Mouse (Mus musculus) heart, embryonic 11.5 days (tissue): ENCODE measurements around the gene Hps1. TPM values are rescaled to one million over a fixed set of nuclear protein-coding genes. Genes with fewer than 3 reads are reported as not detected.

Source experiments
- ATAC-seq: fragments of 200-750 bp; cut with Nextera tagmentation; replicated peaks from 2 replicates; pipeline ENCODE4 v1.8.0; 2017; ENCODE audit warnings: moderate library complexity; ENCODE audit not compliant: insufficient number of reproducible peaks, low FRiP score, low TSS enrichment
- H3K27ac ChIP-seq: fragments of 300-500 bp; sonication (generic); 2 replicates; pipeline ENCODE4 v1.5.1; 2014; ENCODE audit warnings: mild to moderate bottlenecking, low read depth, low read length
- H3K27me3 ChIP-seq: fragments of 300-500 bp; sonication (generic); 2 replicates; pipeline ENCODE4 v1.6.1; 2014; ENCODE audit warnings: mild to moderate bottlenecking, low read length, mixed read lengths; ENCODE audit not compliant: control insufficient read depth, insufficient read depth
- H3K36me3 ChIP-seq: fragments of 300-500 bp; sonication (generic); 2 replicates; pipeline ENCODE4 v1.6.1; 2014; ENCODE audit warnings: mild to moderate bottlenecking, low read length, moderate library complexity, mixed read lengths; ENCODE audit not compliant: control insufficient read depth, insufficient read depth
- H3K4me1 ChIP-seq: fragments of 300-500 bp; sonication (generic); 2 replicates; pipeline ENCODE4 v1.6.1; 2014; ENCODE audit warnings: low read length; ENCODE audit not compliant: control insufficient read depth, insufficient read depth
- H3K4me2 ChIP-seq: fragments of 300-500 bp; sonication (generic); 2 replicates; pipeline ENCODE4 v1.6.1; 2014; ENCODE audit warnings: mild to moderate bottlenecking, moderate library complexity
- H3K4me3 ChIP-seq: fragments of 300-500 bp; sonication (generic); 2 replicates; pipeline ENCODE4 v1.5.1; 2014; ENCODE audit warnings: low read depth, low read length
- H3K9ac ChIP-seq: fragments of 300-500 bp; sonication (generic); 2 replicates; pipeline ENCODE4 v1.6.1; 2014; ENCODE audit warnings: mild to moderate bottlenecking, low read depth, low read length, moderate library complexity
- H3K9me3 ChIP-seq: fragments of 300-500 bp; sonication (generic); replicated peaks from 2 replicates; pipeline ENCODE4 v1.6.1; 2016; ENCODE audit warnings: low read length; ENCODE audit not compliant: control insufficient read depth
- WGBS: fragments of 180-500 bp; shearing (Covaris S2); extraction: QIAGEN DNeasy Blood & Tissue Kit; methylation state at CpG from one replicate; pipeline ENCODE4 v1.1.7; 2014; ENCODE audit not compliant: insufficient replicate concordance; 5-methylcytosine and 5-hydroxymethylcytosine counted together
- polyA plus RNA-seq: library from polyadenylated mRNA; unstranded; fragments of >200 nt; fragmentation: Nextera tagmentation; extraction: Ambion mirVana; gene quantifications from 2 replicates; pipeline ENCODE4 v1.2.1, GENCODE M21; 2014

Gene Hps1
- polyA plus RNA-seq, 1 experiment from 2014 or later: 8.2 TPM

GRCm38 (mm10) chr19:42750196-42750595 lies 29.6 kb downstream of the Hps1 start:
- Histone ChIP-seq H3K4me1 (peaks cover 30% of the 10 kb centered on the region), H3K9ac (no peak overlapping the region), H3K27me3 (no peaks in the 10 kb centered on the region), H3K4me2 (peak overlapping the region; percentile 22), H3K4me3 (no peak overlapping the region), H3K36me3 (no peaks in the 10 kb centered on the region), H3K27ac (no peak overlapping the region), H3K9me3 (no peaks in the 10 kb centered on the region)
- 44% methylated on average over 11 of the region's 11 CpGs for WGBS
- ATAC-seq: no peak

DNA sequence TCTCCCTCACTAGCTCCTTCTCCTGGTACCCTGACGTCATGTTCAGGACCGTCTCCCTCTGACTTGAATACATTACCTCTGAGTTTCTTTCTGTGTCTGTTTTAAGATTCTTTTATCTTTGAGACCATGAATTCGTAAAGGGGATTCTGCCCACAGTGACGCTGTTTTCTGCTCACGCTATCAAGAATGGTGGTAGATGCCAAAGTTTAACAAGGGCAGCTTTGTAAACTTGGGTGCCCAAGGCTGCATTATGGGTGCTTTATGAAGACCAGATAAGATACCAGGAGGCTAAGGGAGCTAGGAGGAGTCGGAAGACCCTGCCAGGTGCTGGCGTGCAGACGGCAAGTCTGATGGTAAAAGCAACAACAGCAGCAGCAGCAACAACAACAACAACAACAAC lies 33.1 kb downstream of the Hps1 start:
- H3K9me3 ChIP-seq: no peaks in the 10 kb centered on the region
- no peaks in the 10 kb centered on the region for H3K36me3 ChIP-seq
- 83% methylated on average over 8 of the region's 8 CpGs for WGBS
- no peak overlapping the region for H3K4me3 ChIP-seq
- H3K27me3 ChIP-seq: no peaks in the 10 kb centered on the region; the same call in 1 of the 2 replicates
- no peak overlapping the region for H3K27ac ChIP-seq
- no peak for ATAC-seq
- H3K4me2 ChIP-seq: no peak overlapping the region
- no peak overlapping the region for H3K9ac ChIP-seq
- peaks cover 34% of the 10 kb centered on the region for H3K4me1 ChIP-seq

DNA sequence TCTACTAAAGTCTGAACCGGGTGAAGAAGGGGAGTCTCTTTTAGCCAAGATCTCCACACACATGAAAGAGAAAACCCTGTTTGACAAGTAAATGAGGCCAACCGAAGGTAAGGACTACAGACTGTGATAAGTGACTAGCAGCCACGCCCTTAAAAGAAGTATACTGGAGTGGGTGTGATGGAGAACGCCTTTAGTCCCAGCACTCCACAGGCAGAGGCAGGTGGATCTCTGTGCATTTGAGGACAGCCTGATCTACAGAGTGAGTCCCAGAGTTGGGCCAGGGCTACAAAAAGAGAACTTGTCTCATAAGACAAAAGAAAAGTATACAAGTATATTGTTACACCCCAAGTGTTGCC lies 33.9 kb downstream of the Hps1 start:
- no peaks in the 10 kb centered on the region for H3K36me3 ChIP-seq
- no peaks in the 10 kb centered on the region for H3K9me3 ChIP-seq
- whole genome bisulfite sequencing: 71% methylated on average over 4 of the region's 4 CpGs
- H3K4me1 ChIP-seq: peaks cover 35% of the 10 kb centered on the region
- H3K27me3 ChIP-seq: no peaks in the 10 kb centered on the region; the same call in 1 of the 2 replicates
- H3K4me3 ChIP-seq: no peak overlapping the region
- ATAC-seq: no peak
- H3K4me2 ChIP-seq: no peak overlapping the region
- no peak overlapping the region for H3K9ac ChIP-seq
- no peak overlapping the region for H3K27ac ChIP-seq

GRCm38 (mm10) chr19:42745084-42745868 lies 34.5 kb downstream of the Hps1 start:
- Histone ChIP-seq H3K27ac (no peak overlapping the region), H3K4me1 (peaks cover 35% of the 10 kb centered on the region)

DNA sequence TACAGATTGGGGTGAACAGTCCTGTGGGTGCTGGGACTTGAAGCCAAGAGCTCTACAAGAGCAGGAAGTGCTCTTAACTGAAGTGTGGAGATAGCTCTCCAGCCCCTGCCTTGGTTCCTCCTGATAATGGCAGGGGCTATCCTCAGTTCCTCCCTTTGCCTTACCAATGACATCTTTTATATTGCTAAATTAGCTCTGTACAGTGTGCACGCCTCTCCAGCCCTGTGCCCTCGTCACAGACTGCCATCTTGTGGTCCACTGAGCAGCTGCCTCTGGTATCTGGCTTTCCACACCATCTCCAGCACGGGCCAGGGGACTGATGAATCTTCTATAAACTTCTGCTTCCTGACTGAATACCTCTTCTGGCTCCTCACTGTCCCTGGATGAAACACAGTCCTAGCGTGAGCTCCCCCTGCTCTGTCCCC lies 35.6 kb downstream of the Hps1 start:
- Histone ChIP-seq H3K4me3 (no peak overlapping the region), H3K9me3 (no peaks in the 10 kb centered on the region), H3K36me3 (no peaks in the 10 kb centered on the region), H3K4me2 (no peak overlapping the region), H3K27me3 (no peaks in the 10 kb centered on the region; the same call in 1 of the 2 replicates), H3K27ac (no peak overlapping the region), H3K4me1 (peaks cover 25% of the 10 kb centered on the region), H3K9ac (no peak overlapping the region)
- 17% methylated on average over 4 of the region's 4 CpGs for WGBS
- peak; percentile 43; the same call in 1 of the 2 replicates for ATAC-seq

More at GRCm38 (mm10) chr19:42745084-42745868, 34.5 kb downstream of the Hps1 start:
- Histone ChIP-seq H3K36me3 (no peaks in the 10 kb centered on the region), H3K4me2 (no peak overlapping the region), H3K9me3 (no peaks in the 10 kb centered on the region), H3K27me3 (no peaks in the 10 kb centered on the region; the same call in 1 of the 2 replicates), H3K4me3 (no peak overlapping the region), H3K9ac (no peak overlapping the region)
- 63% methylated on average over 9 of the region's 9 CpGs for WGBS
- ATAC-seq: no peak

DNA sequence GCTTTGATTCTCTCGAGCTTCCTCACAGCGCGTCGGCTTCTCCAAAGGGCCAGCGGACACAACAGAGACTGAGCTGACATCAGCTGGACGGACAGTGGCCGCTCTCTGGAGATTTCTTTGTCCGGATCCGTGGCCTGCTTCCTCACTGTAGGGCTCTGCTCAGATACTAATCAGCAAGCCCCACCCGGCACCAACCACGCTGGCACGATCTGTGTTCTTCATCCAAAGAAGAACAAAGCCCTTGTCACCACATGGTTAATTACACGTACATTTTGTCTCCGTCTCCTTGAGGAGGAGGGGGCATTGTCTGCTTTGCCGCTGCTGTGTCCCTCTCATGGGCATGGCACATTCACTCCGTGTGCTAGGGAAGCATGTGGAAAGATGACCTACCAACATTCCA lies 36.5 kb downstream of the Hps1 start:
- H3K36me3 ChIP-seq: no peaks in the 10 kb centered on the region
- no peak overlapping the region for H3K9ac ChIP-seq
- WGBS: 73% methylated on average over 16 of the region's 16 CpGs
- no peak overlapping the region for H3K4me2 ChIP-seq
- H3K4me1 ChIP-seq: peaks cover 25% of the 10 kb centered on the region
- H3K27me3 ChIP-seq: no peaks in the 10 kb centered on the region; the same call in 1 of the 2 replicates
- no peaks in the 10 kb centered on the region for H3K9me3 ChIP-seq
- no peak for ATAC-seq
- no peak overlapping the region for H3K4me3 ChIP-seq
- H3K27ac ChIP-seq: no peak overlapping the region

- Histone ChIP-seq H3K36me3 (no peaks in the 10 kb centered on the region), H3K9ac (no peak overlapping the region), H3K27ac (no peak overlapping the region), H3K4me1 (peaks cover 25% of the 10 kb centered on the region), H3K4me3 (no peak overlapping the region), H3K4me2 (no peak overlapping the region), H3K9me3 (no peaks in the 10 kb centered on the region), H3K27me3 (no peaks in the 10 kb centered on the region; the same call in 1 of the 2 replicates)
- no peak for ATAC-seq
- WGBS: 47% methylated on average over 14 of the region's 14 CpGs
Measured at GRCm38 (mm10) chr19:42741884-42742283, 37.9 kb downstream of the Hps1 start.

GRCm38 (mm10) chr19:42740163-42740899 lies 39.4 kb downstream of the Hps1 start:
- Histone ChIP-seq H3K27ac (no peak overlapping the region), H3K4me3 (no peak overlapping the region), H3K9me3 (no peaks in the 10 kb centered on the region), H3K36me3 (no peaks in the 10 kb centered on the region), H3K9ac (no peak overlapping the region), H3K27me3 (no peaks in the 10 kb centered on the region; the same call in 1 of the 2 replicates), H3K4me2 (no peak overlapping the region), H3K4me1 (peaks cover 25% of the 10 kb centered on the region)
- ATAC-seq: no peak
- WGBS: 80% methylated on average over 8 of the region's 8 CpGs
